Mouse (Mus musculus): ENCODE results near the gene M6pr. TPM values are rescaled to one million over a fixed set of nuclear protein-coding genes. Genes with fewer than 3 reads are reported as not detected.
"Not testable (repeated sequence)": the region's sequence is repeated elsewhere in the genome, so short reads cannot be mapped to it uniquely, and the experiment has no call there.

M6pr gene
- polyA plus RNA-seq, 1 experiment from 2014 or later = 81.7 TPM

DNA sequence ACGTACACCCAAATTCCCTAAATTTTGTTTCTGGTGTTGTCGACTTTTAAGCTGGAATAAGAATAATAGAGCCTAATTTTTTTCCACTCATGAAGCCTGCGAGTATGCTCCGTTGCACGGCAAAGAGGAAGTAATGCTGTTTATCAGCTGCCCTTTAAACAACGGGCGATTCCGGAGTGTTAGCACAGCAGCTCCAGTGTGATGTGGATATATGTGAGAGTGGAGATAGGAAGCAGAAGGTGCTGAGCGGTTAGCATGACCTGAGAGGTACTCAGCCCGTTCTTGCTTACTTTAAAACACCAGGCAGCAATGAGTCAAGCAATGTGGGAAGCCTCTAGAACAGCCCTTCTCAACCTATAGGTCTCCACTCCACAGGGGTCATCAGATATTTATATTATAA, 35.2 kb downstream of the M6pr start:
- no peaks in the 10 kb centered on the region for H3K27me3 ChIP-seq (ENCODE audit: control insufficient read depth, insufficient read depth, low read length)
- H3K9ac ChIP-seq (ENCODE audit: low read length) = no peak overlapping the region
- H3K9me3 ChIP-seq (replicated peaks; ENCODE audit: control insufficient read depth, low read length) = no peaks in the 10 kb centered on the region
- peaks cover 26% of the 10 kb centered on the region for H3K4me1 ChIP-seq (ENCODE audit: control insufficient read depth, insufficient read depth, low read length)
- peak overlapping the region; percentile 13 for H3K4me2 ChIP-seq (ENCODE audit: low read depth, low read length)
- no peak overlapping the region for H3K4me3 ChIP-seq (ENCODE audit: low read length)
- no peaks in the 10 kb centered on the region for H3K36me3 ChIP-seq (ENCODE audit: control insufficient read depth, insufficient read depth)
- no peak overlapping the region for H3K27ac ChIP-seq (ENCODE audit: low read length)
- ATAC-seq (replicated peaks; ENCODE audit: extremely low read depth, insufficient read depth, low FRiP score) = no peak
- WGBS = 17% methylated on average over 10 of the region's 10 CpGs

GRCm38 (mm10) chr6:122344386-122345116, 36.0 kb downstream of the M6pr start:
- no peak for ATAC-seq (replicated peaks; ENCODE audit: extremely low read depth, insufficient read depth, low FRiP score)
- no peak overlapping the region for H3K27ac ChIP-seq (ENCODE audit: low read length)

DNA sequence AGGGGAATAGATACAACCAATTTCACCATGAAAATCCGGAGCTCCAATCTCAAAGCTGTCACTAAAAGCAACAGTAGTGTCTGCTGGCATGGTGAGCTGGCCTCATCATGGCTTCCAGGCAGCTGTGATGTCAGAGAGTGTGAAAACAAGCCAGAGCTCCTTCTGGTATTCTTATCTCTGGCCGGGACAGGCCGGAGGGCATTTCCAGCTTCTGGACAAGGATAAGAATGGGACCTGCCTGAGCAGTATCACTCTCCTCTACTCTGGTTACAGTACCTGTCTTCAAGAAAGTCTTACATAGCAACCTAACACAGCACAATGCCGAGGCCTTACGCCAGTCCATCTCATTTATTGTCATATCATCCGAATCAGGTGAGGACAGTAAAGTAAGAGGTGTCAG, 37.2 kb downstream of the M6pr start:
- peak; percentile 61 for ATAC-seq (replicated peaks; ENCODE audit: extremely low read depth, insufficient read depth, low FRiP score)
- Histone ChIP-seq H3K4me2 (ENCODE audit: low read depth, low read length) (no peak overlapping the region), H3K27ac (ENCODE audit: low read length) (peak overlapping the region; percentile 24; the same call in 1 of the 2 replicates)

More at GRCm38 (mm10) chr6:122344386-122345116, 36.0 kb downstream of the M6pr start:
- Histone ChIP-seq H3K9ac (ENCODE audit: low read length) (no peak overlapping the region), H3K4me1 (ENCODE audit: control insufficient read depth, insufficient read depth, low read length) (peaks cover 25% of the 10 kb centered on the region), H3K9me3 (replicated peaks; ENCODE audit: control insufficient read depth, low read length) (no peaks in the 10 kb centered on the region), H3K27me3 (ENCODE audit: control insufficient read depth, insufficient read depth, low read length) (no peaks in the 10 kb centered on the region), H3K4me3 (ENCODE audit: low read length) (no peak overlapping the region), H3K4me2 (ENCODE audit: low read depth, low read length) (no peak overlapping the region), H3K36me3 (ENCODE audit: control insufficient read depth, insufficient read depth) (no peaks in the 10 kb centered on the region)
- 55% methylated on average over 9 of the region's 9 CpGs for WGBS

DNA sequence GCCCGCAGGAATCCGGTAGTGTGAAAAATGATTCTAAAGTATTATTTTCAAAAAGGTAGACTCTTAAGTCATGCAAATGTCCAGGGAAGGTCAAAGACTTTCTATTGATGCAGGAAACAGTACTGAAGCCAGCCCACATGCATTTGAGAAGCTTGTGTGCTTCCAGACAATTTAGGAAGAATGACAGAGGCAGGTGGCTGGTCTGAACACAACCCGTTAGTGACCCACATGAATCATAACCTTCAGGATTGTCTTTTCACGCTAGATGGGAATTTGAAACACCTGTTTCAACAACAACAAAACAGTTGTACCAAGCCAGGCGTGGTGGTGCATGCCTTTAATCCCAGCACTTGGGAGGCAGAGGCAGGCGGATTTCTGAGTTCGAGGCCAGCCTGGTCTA, 37.9 kb downstream of the M6pr start:
- no peak overlapping the region for H3K27ac ChIP-seq (ENCODE audit: low read length)
- no peak overlapping the region for H3K4me3 ChIP-seq (ENCODE audit: low read length)
- H3K4me1 ChIP-seq (ENCODE audit: control insufficient read depth, insufficient read depth, low read length) = peaks cover 18% of the 10 kb centered on the region
- 80% methylated on average over 6 of the region's 7 CpGs for WGBS
- H3K27me3 ChIP-seq (ENCODE audit: control insufficient read depth, insufficient read depth, low read length) = no peaks in the 10 kb centered on the region
- no peak for ATAC-seq (replicated peaks; ENCODE audit: extremely low read depth, insufficient read depth, low FRiP score)
- no peaks in the 10 kb centered on the region for H3K9me3 ChIP-seq (replicated peaks; ENCODE audit: control insufficient read depth, low read length)
- H3K4me2 ChIP-seq (ENCODE audit: low read depth, low read length) = no peak overlapping the region
- H3K9ac ChIP-seq (ENCODE audit: low read length) = no peak overlapping the region
- no peaks in the 10 kb centered on the region for H3K36me3 ChIP-seq (ENCODE audit: control insufficient read depth, insufficient read depth)

More for the DNA sequence above, 37.2 kb downstream of the M6pr start:
- no peak overlapping the region for H3K9ac ChIP-seq (ENCODE audit: low read length)
- H3K27me3 ChIP-seq (ENCODE audit: control insufficient read depth, insufficient read depth, low read length) = no peaks in the 10 kb centered on the region
- no peaks in the 10 kb centered on the region for H3K9me3 ChIP-seq (replicated peaks; ENCODE audit: control insufficient read depth, low read length)
- no peak overlapping the region for H3K4me3 ChIP-seq (ENCODE audit: low read length)
- no peaks in the 10 kb centered on the region for H3K36me3 ChIP-seq (ENCODE audit: control insufficient read depth, insufficient read depth)
- 33% methylated on average over 6 of the region's 6 CpGs for WGBS
- H3K4me1 ChIP-seq (ENCODE audit: control insufficient read depth, insufficient read depth, low read length) = peaks cover 22% of the 10 kb centered on the region

DNA sequence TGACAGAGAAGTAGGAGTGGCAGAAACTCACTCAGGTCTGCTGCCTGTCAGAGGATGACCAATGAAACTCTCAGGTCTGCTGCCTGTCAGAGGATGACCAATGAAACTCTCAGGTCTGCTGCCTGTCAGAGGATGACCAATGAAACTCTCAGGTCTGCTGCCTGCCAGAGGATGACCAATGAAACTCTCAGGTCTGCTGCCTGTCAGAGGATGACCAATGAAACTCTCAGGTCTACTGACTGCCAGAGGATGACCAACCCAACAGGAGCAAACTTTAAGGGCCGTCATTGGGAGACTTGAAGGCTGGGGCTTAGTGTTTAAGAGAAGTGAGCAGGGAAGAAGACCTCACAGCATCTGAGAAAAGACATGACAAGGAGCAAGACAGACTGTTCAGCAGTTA, 38.8 kb downstream of the M6pr start:
- not testable (repeated sequence) for H3K27me3 ChIP-seq (ENCODE audit: control insufficient read depth, insufficient read depth, low read length); H3K27ac ChIP-seq (ENCODE audit: low read length); ATAC-seq (replicated peaks; ENCODE audit: extremely low read depth, insufficient read depth, low FRiP score); H3K36me3 ChIP-seq (ENCODE audit: control insufficient read depth, insufficient read depth); H3K4me3 ChIP-seq (ENCODE audit: low read length); H3K9ac ChIP-seq (ENCODE audit: low read length); H3K9me3 ChIP-seq (replicated peaks; ENCODE audit: control insufficient read depth, low read length); H3K4me2 ChIP-seq (ENCODE audit: low read depth, low read length)
- 56% methylated on average over 1 of the region's 1 CpGs for WGBS
- peaks cover 18% of the 10 kb centered on the region for H3K4me1 ChIP-seq (ENCODE audit: control insufficient read depth, insufficient read depth, low read length)

DNA sequence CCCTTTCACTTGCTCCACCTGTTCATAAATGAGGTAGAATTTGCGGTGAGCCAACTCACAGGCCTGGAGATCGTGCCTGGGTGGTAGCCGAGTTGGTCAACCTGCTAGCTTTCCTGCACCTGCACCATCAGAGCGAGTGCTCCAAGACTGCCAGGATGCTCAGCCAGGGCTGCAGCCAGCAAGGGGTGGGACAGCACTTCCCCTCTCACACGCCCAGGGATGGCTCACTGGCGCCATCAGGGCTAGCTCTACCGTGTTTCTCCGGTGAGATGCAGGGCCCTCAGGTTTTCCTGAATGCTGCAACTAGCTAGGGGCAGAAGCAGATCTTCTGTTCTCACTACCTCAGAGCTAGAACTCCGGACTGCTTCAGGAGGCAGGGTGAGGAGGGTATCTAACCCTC, 47.4 kb downstream of the M6pr start:
- no peak overlapping the region for H3K4me2 ChIP-seq (ENCODE audit: low read depth, low read length)
- H3K27me3 ChIP-seq (ENCODE audit: control insufficient read depth, insufficient read depth, low read length) = no peaks in the 10 kb centered on the region
- H3K4me3 ChIP-seq (ENCODE audit: low read length) = no peak overlapping the region
- no peak overlapping the region for H3K9ac ChIP-seq (ENCODE audit: low read length)
- no peak overlapping the region for H3K27ac ChIP-seq (ENCODE audit: low read length)
- no peaks in the 10 kb centered on the region for H3K36me3 ChIP-seq (ENCODE audit: control insufficient read depth, insufficient read depth)
- no peaks in the 10 kb centered on the region for H3K9me3 ChIP-seq (replicated peaks; ENCODE audit: control insufficient read depth, low read length)
- 54% methylated on average over 9 of the region's 9 CpGs for WGBS
- no peak for ATAC-seq (replicated peaks; ENCODE audit: extremely low read depth, insufficient read depth, low FRiP score)
- no peaks in the 10 kb centered on the region for H3K4me1 ChIP-seq (ENCODE audit: control insufficient read depth, insufficient read depth, low read length)

DNA sequence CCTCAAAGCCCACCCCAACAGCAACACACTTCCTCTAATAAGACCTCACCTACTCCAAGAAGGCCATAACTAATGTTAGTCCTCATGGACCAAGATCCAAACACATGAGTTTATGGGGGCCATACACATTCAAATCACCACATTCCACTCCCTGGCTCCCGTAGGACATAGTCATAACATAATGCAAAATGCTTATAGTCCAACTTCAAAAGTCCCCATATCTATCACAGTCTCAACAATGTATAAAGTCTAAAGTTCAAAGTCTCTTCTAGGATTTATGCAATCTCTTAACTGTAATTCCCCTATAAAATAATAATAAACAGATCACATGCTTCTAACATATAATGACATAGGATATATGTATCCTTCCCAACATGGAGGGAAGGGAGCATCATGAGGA, 48.6 kb downstream of the M6pr start:
- Histone ChIP-seq H3K9ac (ENCODE audit: low read length) (no peak overlapping the region), H3K9me3 (replicated peaks; ENCODE audit: control insufficient read depth, low read length) (no peaks in the 10 kb centered on the region), H3K4me1 (ENCODE audit: control insufficient read depth, insufficient read depth, low read length) (no peaks in the 10 kb centered on the region), H3K36me3 (ENCODE audit: control insufficient read depth, insufficient read depth) (no peaks in the 10 kb centered on the region), H3K27me3 (ENCODE audit: control insufficient read depth, insufficient read depth, low read length) (no peaks in the 10 kb centered on the region), H3K27ac (ENCODE audit: low read length) (no peak overlapping the region), H3K4me3 (ENCODE audit: low read length) (no peak overlapping the region), H3K4me2 (ENCODE audit: low read depth, low read length) (no peak overlapping the region)
- no peak for ATAC-seq (replicated peaks; ENCODE audit: extremely low read depth, insufficient read depth, low FRiP score)
- 90% methylated on average over 1 of the region's 1 CpGs for WGBS

- no peak overlapping the region for H3K4me3 ChIP-seq (ENCODE audit: low read length)
- no peak for ATAC-seq (replicated peaks; ENCODE audit: extremely low read depth, insufficient read depth, low FRiP score)
- WGBS = 53% methylated on average over 3 of the region's 3 CpGs
These were observed 57.2 kb downstream of the M6pr start for GRCm38 (mm10) chr6:122365706-122366105.

GRCm38 (mm10) chr6:122366287-122366686, 57.8 kb downstream of the M6pr start:
- no peak for ATAC-seq (replicated peaks; ENCODE audit: extremely low read depth, insufficient read depth, low FRiP score)
- WGBS = 39% methylated on average over 2 of the region's 2 CpGs

More at GRCm38 (mm10) chr6:122365706-122366105, 57.2 kb downstream of the M6pr start:
- Histone ChIP-seq H3K36me3 (ENCODE audit: control insufficient read depth, insufficient read depth) (no peaks in the 10 kb centered on the region), H3K4me2 (ENCODE audit: low read depth, low read length) (no peak overlapping the region), H3K4me1 (ENCODE audit: control insufficient read depth, insufficient read depth, low read length) (no peaks in the 10 kb centered on the region), H3K9me3 (replicated peaks; ENCODE audit: control insufficient read depth, low read length) (no peaks in the 10 kb centered on the region), H3K9ac (ENCODE audit: low read length) (no peak overlapping the region), H3K27ac (ENCODE audit: low read length) (no peak overlapping the region), H3K27me3 (ENCODE audit: control insufficient read depth, insufficient read depth, low read length) (no peaks in the 10 kb centered on the region)

More at GRCm38 (mm10) chr6:122366287-122366686, 57.8 kb downstream of the M6pr start:
- Histone ChIP-seq H3K4me3 (ENCODE audit: low read length) (no peak overlapping the region), H3K4me1 (ENCODE audit: control insufficient read depth, insufficient read depth, low read length) (no peaks in the 10 kb centered on the region), H3K9me3 (replicated peaks; ENCODE audit: control insufficient read depth, low read length) (no peaks in the 10 kb centered on the region), H3K4me2 (ENCODE audit: low read depth, low read length) (no peak overlapping the region), H3K36me3 (ENCODE audit: control insufficient read depth, insufficient read depth) (no peaks in the 10 kb centered on the region), H3K27ac (ENCODE audit: low read length) (no peak overlapping the region), H3K27me3 (ENCODE audit: control insufficient read depth, insufficient read depth, low read length) (no peaks in the 10 kb centered on the region), H3K9ac (ENCODE audit: low read length) (no peak overlapping the region)
